Mouse (Mus musculus) hindbrain, embryonic 16.5 days (tissue): Measurements from ENCODE around the gene Spib. TPM values are rescaled to one million over a fixed set of nuclear protein-coding genes. Genes with fewer than 3 reads are reported as not detected.
A peak's percentile ranks its signal among the peaks of the same experiment; 100 is the strongest.

Experiments used
- ATAC-seq: fragments of 200-750 bp; cut with Nextera tagmentation; 2 replicates; pipeline ENCODE4 v1.8.0; 2017; ENCODE audit warnings: moderate TSS enrichment, moderate library complexity
- H3K27ac ChIP-seq: fragments of 300-500 bp; sonication (generic); 2 replicates; pipeline ENCODE4 v1.5.1; 2014; ENCODE audit warnings: low read depth, mild to moderate bottlenecking, control low read depth, low read length, moderate library complexity
- H3K27me3 ChIP-seq: fragments of 300-500 bp; sonication (generic); replicated peaks from 2 replicates; pipeline ENCODE4 v1.6.1; 2014; ENCODE audit warnings: low read length; ENCODE audit not compliant: control insufficient read depth, insufficient read depth
- H3K36me3 ChIP-seq: fragments of 300-500 bp; sonication (generic); 2 replicates; pipeline ENCODE4 v1.6.1; 2014; ENCODE audit warnings: mild to moderate bottlenecking, low read length, moderate library complexity, mixed read lengths; ENCODE audit not compliant: control insufficient read depth, insufficient read depth
- H3K4me1 ChIP-seq: fragments of 300-500 bp; sonication (generic); 2 replicates; pipeline ENCODE4 v1.6.1; 2014; ENCODE audit warnings: low read depth, low read length; ENCODE audit not compliant: control insufficient read depth, insufficient read depth
- H3K4me2 ChIP-seq: fragments of 300-500 bp; sonication (generic); 2 replicates; pipeline ENCODE4 v1.6.1; 2014; ENCODE audit warnings: mild to moderate bottlenecking, low read length, control low read depth, moderate library complexity
- H3K4me3 ChIP-seq: fragments of 300-500 bp; sonication (generic); 2 replicates; pipeline ENCODE4 v1.5.1; 2014; ENCODE audit warnings: mild to moderate bottlenecking, low read length, control low read depth, moderate library complexity
- H3K9ac ChIP-seq: fragments of 300-500 bp; sonication (generic); 2 replicates; pipeline ENCODE4 v1.6.1; 2014; ENCODE audit warnings: low read depth, mild to moderate bottlenecking, control low read depth, low read length, moderate library complexity
- H3K9me3 ChIP-seq: fragments of 300-500 bp; sonication (generic); 2 replicates; pipeline ENCODE4 v1.6.1; 2014; ENCODE audit warnings: mild to moderate bottlenecking, low read length, moderate library complexity; ENCODE audit not compliant: control insufficient read depth
- WGBS: fragments of 180-500 bp; shearing (Covaris S2); extraction: QIAGEN DNeasy Blood & Tissue Kit; methylation state at CpG from one replicate; pipeline ENCODE4 v1.1.7; 2014; 5-methylcytosine and 5-hydroxymethylcytosine counted together
- microRNA-seq: library from miRNA; unstranded; fragments of <30 nt; microRNA quantifications from one replicate; pipeline ENCODE4, GENCODE M21; 2017
- polyA plus RNA-seq: library from polyadenylated mRNA; unstranded; fragments of >200 nt; fragmentation: Nextera tagmentation; extraction: Ambion mirVana; gene quantifications from 2 replicates; pipeline ENCODE4 v1.2.1, GENCODE M21; 2015

The Spib gene
- polyA plus RNA-seq, 1 experiment from 2014 or later = not detected

DNA sequence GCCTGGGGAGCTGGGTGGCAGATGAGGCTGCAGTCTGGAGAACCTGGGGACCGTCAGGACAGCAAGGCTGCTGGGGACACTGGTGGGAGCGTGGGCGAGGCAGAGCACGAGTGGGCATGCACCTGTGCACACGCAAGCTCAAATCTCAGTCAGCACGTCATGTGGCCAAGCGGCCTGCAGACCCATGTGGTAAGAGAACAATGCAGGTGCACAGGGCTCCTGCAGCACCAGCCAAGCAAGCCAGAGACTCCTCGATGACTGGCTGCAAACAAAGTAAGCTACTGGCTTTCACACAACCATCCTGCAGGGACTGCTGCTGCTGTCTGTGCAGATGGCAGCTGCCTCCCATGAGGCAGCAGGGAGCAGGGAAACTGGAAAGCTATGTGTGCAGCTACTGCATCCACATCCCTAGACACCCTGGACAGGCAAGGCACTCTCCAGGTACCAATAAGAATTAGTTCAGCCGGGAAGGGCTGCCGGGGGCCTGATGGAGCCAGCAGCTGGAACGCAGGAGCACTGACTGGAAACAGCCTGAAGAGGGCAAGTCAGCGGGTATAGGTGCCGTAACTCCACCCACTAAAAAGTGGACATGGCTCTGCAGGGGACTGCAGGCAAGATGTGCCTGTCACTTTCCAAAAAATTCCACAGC is 44.8 kb downstream of the Spib start:
- Histone ChIP-seq H3K9me3 (no peaks in the 10 kb centered on the region), H3K27me3 (no peaks in the 10 kb centered on the region), H3K9ac (peak overlapping the region; percentile 35; the same call in 1 of the 2 replicates), H3K36me3 (peaks cover 25% of the 10 kb centered on the region), H3K4me1 (peaks cover 4% of the 10 kb centered on the region; the same call in 1 of the 2 replicates), H3K27ac (peak overlapping the region; percentile 18), H3K4me2 (no peak overlapping the region), H3K4me3 (no peak overlapping the region)
- WGBS = 60% methylated on average over 13 of the region's 13 CpGs
- ATAC-seq = no peak

- WGBS = 65% methylated on average over 6 of the region's 7 CpGs
- Histone ChIP-seq H3K36me3 (peaks cover 13% of the 10 kb centered on the region; the same call in 1 of the 2 replicates), H3K4me1 (peaks cover 4% of the 10 kb centered on the region; the same call in 1 of the 2 replicates), H3K9me3 (no peaks in the 10 kb centered on the region), H3K27me3 (no peaks in the 10 kb centered on the region; the same call in 1 of the 2 replicates), H3K4me2 (no peak overlapping the region), H3K9ac (no peak overlapping the region), H3K27ac (no peak overlapping the region), H3K4me3 (no peak overlapping the region)
- ATAC-seq = no peak; the same call in 1 of the 2 replicates
Measured at GRCm38 (mm10) chr7:44485572-44486195, 46.2 kb downstream of the Spib start.

DNA sequence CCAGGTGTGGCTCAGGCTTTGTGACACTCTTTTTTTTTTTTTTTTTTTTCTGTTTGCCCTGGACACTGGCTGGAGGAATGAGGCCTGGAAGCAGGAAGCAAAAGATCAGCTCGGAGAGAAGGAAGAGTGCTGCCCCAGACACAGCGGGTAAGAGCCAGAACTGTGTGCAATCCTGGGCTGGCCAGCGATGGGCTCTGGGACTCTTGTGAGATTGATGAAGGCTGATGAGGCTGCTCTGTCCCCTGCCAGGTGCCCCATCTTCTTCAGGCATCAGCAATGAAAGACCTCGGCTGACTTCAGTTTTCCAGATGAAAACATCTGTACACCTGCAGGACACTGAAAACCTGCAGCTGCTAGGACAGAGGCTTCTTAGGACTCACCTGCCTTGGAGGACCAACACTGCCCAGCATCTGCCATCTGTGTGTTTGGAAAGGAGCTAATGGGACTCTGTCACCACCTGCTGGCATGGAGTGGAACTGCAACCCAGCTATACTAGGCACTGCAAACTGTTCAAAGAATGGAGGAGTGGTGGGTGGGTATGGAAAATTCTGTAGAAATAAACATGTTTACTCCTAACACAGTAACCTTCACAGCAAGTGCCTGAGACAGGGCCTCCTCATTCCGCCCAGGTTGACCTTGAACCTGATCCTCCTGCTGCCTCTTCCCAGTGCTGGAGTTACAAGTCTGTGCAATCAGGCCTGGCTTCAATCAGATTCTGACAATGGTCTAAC is 46.9 kb downstream of the Spib start:
- 38% methylated on average over 5 of the region's 5 CpGs for WGBS
- Histone ChIP-seq H3K27me3 (no peaks in the 10 kb centered on the region; the same call in 1 of the 2 replicates), H3K27ac (no peak overlapping the region), H3K9ac (no peak overlapping the region), H3K36me3 (peaks cover 7% of the 10 kb centered on the region; the same call in 1 of the 2 replicates), H3K4me3 (no peak overlapping the region), H3K4me2 (no peak overlapping the region), H3K4me1 (peaks cover 4% of the 10 kb centered on the region; the same call in 1 of the 2 replicates), H3K9me3 (no peaks in the 10 kb centered on the region)
- peak; percentile 82 for ATAC-seq

GRCm38 (mm10) chr7:44484109-44484508 is 47.8 kb downstream of the Spib start:
- no peak for ATAC-seq
- peaks cover 2% of the 10 kb centered on the region; the same call in 1 of the 2 replicates for H3K27me3 ChIP-seq
- no peak overlapping the region for H3K4me3 ChIP-seq
- H3K4me1 ChIP-seq = peaks cover 4% of the 10 kb centered on the region; the same call in 1 of the 2 replicates
- H3K27ac ChIP-seq = no peak overlapping the region
- H3K9ac ChIP-seq = no peak overlapping the region
- 100% methylated on average over 1 of the region's 1 CpGs for WGBS
- no peak overlapping the region for H3K4me2 ChIP-seq
- no peaks in the 10 kb centered on the region for H3K9me3 ChIP-seq
- peaks cover 5% of the 10 kb centered on the region; the same call in 1 of the 2 replicates for H3K36me3 ChIP-seq

GRCm38 (mm10) chr7:44482836-44483435 is 48.9 kb downstream of the Spib start:
- peaks cover 2% of the 10 kb centered on the region for H3K27me3 ChIP-seq
- WGBS = 77% methylated on average over 3 of the region's 3 CpGs
- no peak overlapping the region for H3K27ac ChIP-seq
- H3K36me3 ChIP-seq = no peaks in the 10 kb centered on the region
- no peak for ATAC-seq
- H3K4me3 ChIP-seq = no peak overlapping the region
- H3K4me2 ChIP-seq = no peak overlapping the region
- no peaks in the 10 kb centered on the region for H3K9me3 ChIP-seq
- no peak overlapping the region for H3K9ac ChIP-seq
- peaks cover 4% of the 10 kb centered on the region; the same call in 1 of the 2 replicates for H3K4me1 ChIP-seq

Small RNA genes within 50 kb of the gene (microRNA-seq; reads per million reads assigned to microRNA genes)
- not detected for gene Mir7053

Other genes starting within 250 kb of the Spib start
- gene Clec11a, start 225.2 kb downstream of the Spib start, polyA plus RNA-seq = 3.5 and 3.6 TPM in 2 replicates
- 33.1 and 33.6 TPM in 2 replicates for gene Shank1, start 221.8 kb downstream of the Spib start, polyA plus RNA-seq
- 74.8 and 75.6 TPM in 2 replicates for gene Syt3, start 148.0 kb downstream of the Spib start, polyA plus RNA-seq
- 3.6 and 3.8 TPM in 2 replicates for gene 1700008O03Rik, start 146.3 kb downstream of the Spib start, polyA plus RNA-seq
- gene Lrrc4b, start 103.1 kb downstream of the Spib start, polyA plus RNA-seq = 12.4 and 12.6 TPM in 2 replicates
- gene Aspdh, start 66.7 kb downstream of the Spib start, polyA plus RNA-seq = 3.1 and 3.9 TPM in 2 replicates
- gene Josd2, start 64.1 kb downstream of the Spib start, polyA plus RNA-seq = 42.5 and 46.2 TPM in 2 replicates
- 145 and 150 TPM in 2 replicates for gene Emc10, start 35.5 kb downstream of the Spib start, polyA plus RNA-seq
- 20.4 and 23.7 TPM in 2 replicates for gene Fam71e1, start 35.5 kb downstream of the Spib start, polyA plus RNA-seq
- gene Mybpc2, start 7.4 kb downstream of the Spib start, polyA plus RNA-seq = 0.14 and 0.15 TPM in 2 replicates
- gene Pold1, start 16.8 kb upstream of the Spib start, polyA plus RNA-seq = 20.5 and 26.3 TPM in 2 replicates
- 62.0 and 66.1 TPM in 2 replicates for gene Nr1h2, start 21.9 kb upstream of the Spib start, polyA plus RNA-seq
- 1.1 and 1.6 TPM in 2 replicates for gene Napsa, start 40.3 kb upstream of the Spib start, polyA plus RNA-seq
- 6.4 and 8.5 TPM in 2 replicates for gene Kcnc3, start 58.6 kb upstream of the Spib start, polyA plus RNA-seq
- gene Myh14, start 138.8 kb upstream of the Spib start, polyA plus RNA-seq = 5.0 and 8.0 TPM in 2 replicates
- not detected in 2 replicates for gene Izumo2, start 176.7 kb upstream of the Spib start, polyA plus RNA-seq
- gene Vrk3, start 216.3 kb upstream of the Spib start, polyA plus RNA-seq = 31.2 and 34.0 TPM in 2 replicates
- 1.1 and 1.4 TPM in 2 replicates for gene Zfp473, start 219.0 kb upstream of the Spib start, polyA plus RNA-seq